Mouse (Mus musculus): ENCODE measurements around the gene Apoa4.
A peak's percentile ranks its signal among the peaks of the same experiment; 100 is the strongest.

Gene Apoa4

DNA sequence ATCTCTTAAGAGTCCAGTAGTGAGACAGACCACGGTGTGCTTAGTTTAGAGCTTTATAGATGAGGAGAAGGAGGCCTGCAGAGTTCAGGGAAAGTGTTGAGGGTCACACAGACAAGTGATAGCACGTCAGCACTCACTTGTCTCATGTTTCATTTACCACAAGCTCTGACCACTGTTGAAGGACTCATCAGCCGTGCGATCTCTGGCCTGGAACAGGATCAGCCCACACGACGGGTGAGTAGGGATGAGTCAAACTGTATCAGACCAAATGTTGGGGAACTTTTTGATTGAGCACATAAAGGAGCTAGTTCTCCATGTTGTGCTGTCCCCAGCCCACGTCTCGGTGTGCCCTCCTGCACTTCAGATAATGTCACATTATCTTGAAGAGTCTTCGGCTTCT is 34.0 kb downstream of the Apoa4 start:
- DNase-seq (ENCODE audit: low spot score) = no peak

DNA sequence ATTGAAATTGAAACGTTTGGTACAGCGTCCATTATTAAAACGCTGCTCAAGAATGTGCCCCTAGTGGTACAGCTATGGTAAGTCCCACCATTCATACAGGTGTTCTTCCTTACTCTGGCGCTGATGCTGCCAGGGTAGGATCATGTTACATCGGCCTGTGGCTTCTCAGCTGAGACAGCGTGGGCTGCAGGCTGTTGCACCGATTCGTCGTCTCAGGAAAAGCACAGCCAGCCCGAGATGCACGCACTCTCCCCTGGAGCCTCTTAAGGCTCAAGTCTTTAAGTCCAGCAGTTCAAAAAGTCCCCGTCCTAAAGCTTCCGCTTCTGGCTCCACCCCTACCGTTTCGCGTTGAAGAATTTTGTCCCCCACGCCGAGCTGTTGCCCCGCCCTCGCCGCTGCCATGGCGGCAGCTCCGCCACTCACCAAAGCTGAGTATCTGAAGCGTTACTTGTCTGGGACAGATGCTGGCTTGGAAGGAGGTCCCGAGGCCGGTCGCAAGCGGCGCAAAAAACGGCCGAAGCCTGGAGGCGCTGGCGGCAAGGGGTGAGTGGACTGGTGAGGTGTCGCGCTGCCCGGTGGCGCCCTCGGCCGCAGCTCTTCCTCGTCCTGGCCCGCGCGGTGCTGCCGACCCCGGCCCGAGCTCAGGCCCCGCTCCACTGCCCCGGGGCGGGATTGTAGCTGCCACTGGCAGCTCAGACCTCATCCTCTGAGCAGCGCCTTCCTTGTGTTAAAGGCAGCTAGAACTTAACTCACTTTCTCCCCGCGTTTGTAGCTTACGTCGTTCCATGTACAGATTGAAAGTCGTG is 42.3 kb downstream of the Apoa4 start, which contains the start of gene Bud13:
TSS of gene Bud13 (plus strand) at position 378 of the 806 bp plus-strand sequence.
- peak; percentile 90 for DNase-seq (ENCODE audit: low spot score)

Data from urinary bladder, postnatal 10 days (tissue).